Mouse (Mus musculus) MEL (cell line): ENCODE data around the gene Adarb1.

Source experiments
- CHD1 ChIP-seq: IDR thresholded peaks from 2 replicates; pipeline ENCODE4 v1.6.1; 2012; ENCODE audit warnings: low read depth, mild to moderate bottlenecking, inconsistent platforms, low read length, improper control_type of control experiment
- CTCF ChIP-seq, 3 experiments: IDR thresholded peaks in 2 of 3; conservative IDR thresholded peaks in 1 of 3; 2 replicates each; pipeline ENCODE4 v1.5.1; 2011 to 2012; ENCODE audit warnings: low read length in 3 of 3, low read depth in 2 of 3, mild to moderate bottlenecking in 2 of 3, improper control_type of control experiment in 1 of 3, inconsistent platforms in 1 of 3, mixed read lengths in 1 of 3, moderate library complexity in 1 of 3; ENCODE audit not compliant: control insufficient read depth in 1 of 3, insufficient read depth in 1 of 3, poor library complexity in 1 of 3, severe bottlenecking in 1 of 3
- ELF1 ChIP-seq: IDR thresholded peaks from 2 replicates; pipeline ENCODE4 v1.6.1; 2014; ENCODE audit warnings: low read depth, mild to moderate bottlenecking, inconsistent platforms, low read length, improper control_type of control experiment, moderate library complexity
- EP300 ChIP-seq, 2 experiments: IDR thresholded peaks; 2 replicates each; pipeline ENCODE4 v1.6.1; 2011; ENCODE audit warnings: improper control_type of control experiment in 2 of 2, low read length in 2 of 2, low read depth in 1 of 2, mild to moderate bottlenecking in 1 of 2
- GATA1 ChIP-seq: IDR thresholded peaks from 2 replicates; pipeline ENCODE4 v1.6.1; 2011; ENCODE audit warnings: low read depth, low read length, improper control_type of control experiment
- KAT2A ChIP-seq: conservative IDR thresholded peaks from 2 replicates; pipeline ENCODE4 v1.6.1; 2012; ENCODE audit warnings: low read depth, low read length, improper control_type of control experiment, inconsistent platforms
- MYC ChIP-seq: IDR thresholded peaks from 2 replicates; pipeline ENCODE4 v1.6.1; 2011; ENCODE audit warnings: low read depth, mild to moderate bottlenecking, low read length, improper control_type of control experiment, moderate library complexity
- POLR2A ChIP-seq, 2 experiments: IDR thresholded peaks; 2 replicates each; pipeline ENCODE4 v1.6.1; 2011 to 2012; ENCODE audit warnings: low read length in 2 of 2, mild to moderate bottlenecking in 2 of 2, control low read depth in 1 of 2, improper control_type of control experiment in 1 of 2, low read depth in 1 of 2, moderate library complexity in 1 of 2; ENCODE audit not compliant: control insufficient read depth in 1 of 2, insufficient read depth in 1 of 2, poor library complexity in 1 of 2
- POLR2AphosphoS5 ChIP-seq: IDR thresholded peaks from 2 replicates; pipeline ENCODE4 v1.6.1; 2012; ENCODE audit warnings: low read depth, borderline replicate concordance, mild to moderate bottlenecking, inconsistent platforms, low read length, moderate library complexity, mixed read lengths
- SMC3 ChIP-seq: IDR thresholded peaks from 2 replicates; pipeline ENCODE4 v1.6.1; 2011; ENCODE audit warnings: low read depth, low read length, improper control_type of control experiment
- TCF12 ChIP-seq: IDR thresholded peaks from 2 replicates; pipeline ENCODE4 v1.6.1; 2014; ENCODE audit warnings: low read depth, mild to moderate bottlenecking, inconsistent platforms, low read length, improper control_type of control experiment, moderate library complexity
- USF1 ChIP-seq: IDR thresholded peaks from 2 replicates; pipeline ENCODE4 v1.6.1; 2014; ENCODE audit warnings: low read depth, mild to moderate bottlenecking, inconsistent platforms, low read length, improper control_type of control experiment, moderate library complexity
- ZC3H11A ChIP-seq: IDR thresholded peaks from 2 replicates; pipeline ENCODE4 v1.6.1; 2012; ENCODE audit warnings: low read depth, mild to moderate bottlenecking, inconsistent platforms, low read length, improper control_type of control experiment
- ZKSCAN1 ChIP-seq: IDR thresholded peaks from 2 replicates; pipeline ENCODE4 v1.6.1; 2012; ENCODE audit warnings: low read depth, mild to moderate bottlenecking, inconsistent platforms, low read length, improper control_type of control experiment, moderate library complexity

GRCm38 (mm10) chr10:77366959-77367358, 51.1 kb downstream of the Adarb1 start:
- TF ChIP-seq ZC3H11A (no peak), POLR2AphosphoS5 (no peak), CTCF (IDR thresholded peaks at IDR 0.05 in 2 of 3, conservative IDR thresholded peaks at IDR 0.05 in 1 of 3; ENCODE audit: control insufficient read depth in 1 of 3, insufficient read depth in 1 of 3, low read depth in 2 of 3, low read length in 3 of 3, poor library complexity in 1 of 3, severe bottlenecking in 1 of 3) (no peak), ZKSCAN1 (no peak), ELF1 (no peak), GATA1 (no peak), TCF12 (no peak), MYC (no peak), SMC3 (no peak), KAT2A (no peak), USF1 (no peak), EP300 (IDR thresholded peaks at IDR 0.05; ENCODE audit: low read depth in 1 of 2, low read length in 2 of 2) (0 out of 4 replicates have a peak, but pooled peaks have one; percentile 11 to 35), CHD1 (no peak), POLR2A (IDR thresholded peaks at IDR 0.05; ENCODE audit: control insufficient read depth in 1 of 2, insufficient read depth in 1 of 2, low read depth in 1 of 2, low read length in 2 of 2, poor library complexity in 1 of 2) (no peak)
